Mouse (Mus musculus) gastrocnemius, adult 18-20 months (tissue): ENCODE data around the gene Cd3d. TPM values are rescaled to one million over a fixed set of nuclear protein-coding genes. Genes with fewer than 3 reads are reported as not detected.
"Not testable (repeated sequence)": the region's sequence is repeated elsewhere in the genome, so short reads cannot be mapped to it uniquely, and the experiment has no call there.

ENCODE experiments used
- DNase-seq: peaks from one replicate; pipeline ENCODE4 v3.0.0; 2021; ENCODE audit warnings: low spot score
- long read RNA-seq, 2 experiments: library from polyadenylated mRNA; stranded (forward); transcript quantifications; one replicate each; pipeline ENCODE4 v2.0.0; 2021
- total RNA-seq, 2 experiments: library from RNA; stranded (reverse); gene quantifications; 2 replicates each; pipeline ENCODE4 v1.2.3; 2021

The Cd3d gene
- not detected for total RNA-seq
- long read RNA-seq, experiment 1: 0 reads
- long read RNA-seq, experiment 2: 0 reads

- DNase-seq: no peak
These were observed at the start of gene Cd3d for GRCm38 (mm10) chr9:44981676-44982075. Gene Cd3d (plus strand): TSS chr9:44981786.

GRCm38 (mm10) chr9:44941756-44942155 lies 39.8 kb upstream of the Cd3d start:
- DNase-seq: peak; percentile 79

GRCm38 (mm10) chr9:44942421-44942820 lies 39.2 kb upstream of the Cd3d start:
- DNase-seq: peak; percentile 84

GRCm38 (mm10) chr9:44946185-44946695 lies 35.3 kb upstream of the Cd3d start:
- DNase-seq: peak; percentile 25

- DNase-seq: no peak
These were observed 33.8 kb upstream of the Cd3d start for GRCm38 (mm10) chr9:44947836-44948235.

GRCm38 (mm10) chr9:44954432-44954831 lies 27.2 kb upstream of the Cd3d start:
- no peak for DNase-seq

GRCm38 (mm10) chr9:44965126-44965832 lies 16.3 kb upstream of the Cd3d start, which contains the start of gene Ube4a:
Gene Ube4a (minus strand): TSS chr9:44965600.
- DNase-seq: peak; percentile 99

GRCm38 (mm10) chr9:44965833-44966466 lies 15.6 kb upstream of the Cd3d start:
- no peak for DNase-seq

- peak; percentile 91 for DNase-seq
These were observed 14.8 kb upstream of the Cd3d start for GRCm38 (mm10) chr9:44966815-44967242.

- DNase-seq: not testable (repeated sequence)
These were observed 13.8 kb upstream of the Cd3d start for GRCm38 (mm10) chr9:44967763-44968162.

- DNase-seq: no peak
These were observed 12.1 kb upstream of the Cd3d start for GRCm38 (mm10) chr9:44969450-44969849.

GRCm38 (mm10) chr9:44977813-44978212 lies 3.8 kb upstream of the Cd3d start:
- DNase-seq: no peak

- no peak for DNase-seq
These were observed 1.8 kb upstream of the Cd3d start for GRCm38 (mm10) chr9:44979806-44980205.

GRCm38 (mm10) chr9:44980242-44980641 lies 1.3 kb upstream of the Cd3d start, which contains the start of gene Cd3g:
Gene Cd3g (minus strand): TSS chr9:44980431.
- no peak for DNase-seq

GRCm38 (mm10) chr9:44981104-44981503 lies 482 bp upstream of the Cd3d start:
- no peak for DNase-seq

- no peak for DNase-seq
These were observed 495 bp downstream of the Cd3d start for GRCm38 (mm10) chr9:44982081-44982480.

GRCm38 (mm10) chr9:44982531-44982930 lies 945 bp downstream of the Cd3d start:
- no peak for DNase-seq

GRCm38 (mm10) chr9:44983001-44983400 lies 1.4 kb downstream of the Cd3d start:
- DNase-seq: no peak

GRCm38 (mm10) chr9:44985721-44986161 lies 4.2 kb downstream of the Cd3d start:
- DNase-seq: no peak

- DNase-seq: no peak
These were observed 4.7 kb downstream of the Cd3d start for GRCm38 (mm10) chr9:44986242-44986781.

GRCm38 (mm10) chr9:44986976-44987375 lies 5.4 kb downstream of the Cd3d start:
- no peak for DNase-seq

- no peak for DNase-seq
These were observed 10.2 kb downstream of the Cd3d start for GRCm38 (mm10) chr9:44991821-44992220.
